Mouse (Mus musculus): ENCODE data around the gene Gm13695. TPM values are rescaled to one million over a fixed set of nuclear protein-coding genes. Genes with fewer than 3 reads are reported as not detected.
A peak's percentile ranks its signal among the peaks of the same experiment; 100 is the strongest.
"Not testable (repeated sequence)": the region's sequence is repeated elsewhere in the genome, so short reads cannot be mapped to it uniquely, and the experiment has no call there.

The Gm13695 gene
- polyA plus RNA-seq, 1 experiment from 2014 or later, result not detected

DNA sequence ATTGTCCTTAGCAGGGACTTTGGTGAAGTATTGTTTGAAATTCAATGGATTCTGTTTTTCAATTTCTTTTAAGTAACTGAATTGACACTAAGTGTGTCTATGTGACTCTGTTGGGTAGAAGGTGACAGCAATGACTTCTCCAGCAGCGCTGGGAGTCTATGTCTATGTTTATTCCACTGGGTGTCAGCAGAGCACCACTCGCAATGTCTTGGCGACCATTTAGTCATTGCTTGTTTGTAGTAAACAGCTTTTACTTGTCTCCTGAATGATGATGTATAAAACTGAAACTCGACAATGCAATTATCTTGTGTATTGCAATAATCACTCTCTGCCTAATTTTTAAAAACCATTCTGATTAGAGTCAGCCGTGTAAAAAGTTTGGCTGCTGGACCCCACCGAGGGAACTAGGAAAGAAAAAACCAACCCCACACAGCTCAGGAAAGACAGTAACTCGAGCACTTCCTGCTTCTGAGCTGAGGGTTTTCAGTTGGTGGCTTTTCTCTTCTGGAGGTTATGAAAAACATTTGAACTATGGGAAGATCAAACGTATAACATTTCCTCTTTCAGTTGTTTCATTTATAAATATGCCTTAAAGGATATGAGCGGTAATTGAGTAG, 26.6 kb downstream of the Gm13695 start:
- not testable (repeated sequence) for H3K27me3 ChIP-seq; H3K4me3 ChIP-seq (replicated peaks); H3K4me1 ChIP-seq (replicated peaks); H3K9ac ChIP-seq; H3K27ac ChIP-seq (replicated peaks); H3K36me3 ChIP-seq (replicated peaks); H3K9me3 ChIP-seq (replicated peaks)
- ATAC-seq (ENCODE audit: insufficient read depth), result peak; percentile 28; the same call in 1 of the 2 replicates
- H3K4me2 ChIP-seq, result 0 out of 2 replicates have a peak overlapping the region, but pooled peaks have one; percentile 20
- WGBS (ENCODE audit: insufficient replicate concordance), result 13% methylated on average over 8 of the region's 9 CpGs

GRCm38 (mm10) chr2:83994526-83994925, 27.4 kb downstream of the Gm13695 start:
- not testable (repeated sequence) for H3K27me3 ChIP-seq; ATAC-seq (ENCODE audit: insufficient read depth)
- WGBS (ENCODE audit: insufficient replicate concordance), result 45% methylated on average over 2 of the region's 3 CpGs

GRCm38 (mm10) chr2:84008913-84009312, 41.8 kb downstream of the Gm13695 start:
- WGBS (ENCODE audit: insufficient replicate concordance), result 43% methylated on average over 1 of the region's 1 CpGs
- no peaks in the 10 kb centered on the region for H3K27me3 ChIP-seq
- ATAC-seq (ENCODE audit: insufficient read depth), result no peak

More at GRCm38 (mm10) chr2:83994526-83994925, 27.4 kb downstream of the Gm13695 start:
- H3K9ac ChIP-seq; H3K4me1 ChIP-seq (replicated peaks); H3K27ac ChIP-seq (replicated peaks); H3K9me3 ChIP-seq (replicated peaks); H3K4me2 ChIP-seq; H3K36me3 ChIP-seq (replicated peaks); H3K4me3 ChIP-seq (replicated peaks): not testable (repeated sequence)

GRCm38 (mm10) chr2:84009818-84010217, 42.7 kb downstream of the Gm13695 start:
- Histone ChIP-seq H3K27me3 (no peaks in the 10 kb centered on the region), H3K4me2 (no peak overlapping the region), H3K9ac (no peak overlapping the region), H3K9me3 (replicated peaks) (no peaks in the 10 kb centered on the region), H3K4me1 (replicated peaks) (0 out of 2 replicates have a peak, but pooled peaks cover 7% of the 10 kb centered on the region), H3K36me3 (replicated peaks) (no peaks in the 10 kb centered on the region), H3K27ac (replicated peaks) (no peak overlapping the region), H3K4me3 (replicated peaks) (no peak overlapping the region)
- WGBS (ENCODE audit: insufficient replicate concordance), result 16% methylated on average over 3 of the region's 3 CpGs
- no peak for ATAC-seq (ENCODE audit: insufficient read depth)

More at GRCm38 (mm10) chr2:84008913-84009312, 41.8 kb downstream of the Gm13695 start:
- Histone ChIP-seq H3K4me3 (replicated peaks) (no peak overlapping the region), H3K4me1 (replicated peaks) (0 out of 2 replicates have a peak, but pooled peaks cover 7% of the 10 kb centered on the region), H3K36me3 (replicated peaks) (no peaks in the 10 kb centered on the region), H3K9ac (no peak overlapping the region), H3K27ac (replicated peaks) (no peak overlapping the region), H3K4me2 (no peak overlapping the region), H3K9me3 (replicated peaks) (no peaks in the 10 kb centered on the region)

- H3K4me2 ChIP-seq, result no peak overlapping the region
- H3K9me3 ChIP-seq (replicated peaks), result no peaks in the 10 kb centered on the region
- H3K36me3 ChIP-seq (replicated peaks), result no peaks in the 10 kb centered on the region
- H3K27ac ChIP-seq (replicated peaks), result no peak overlapping the region
- 54% methylated on average over 6 of the region's 6 CpGs for WGBS (ENCODE audit: insufficient replicate concordance)
- H3K4me1 ChIP-seq (replicated peaks), result peaks cover 16% of the 10 kb centered on the region
- no peak overlapping the region for H3K4me3 ChIP-seq (replicated peaks)
- no peak overlapping the region for H3K9ac ChIP-seq
- no peak for ATAC-seq (ENCODE audit: insufficient read depth)
- H3K27me3 ChIP-seq, result no peaks in the 10 kb centered on the region
Observed at GRCm38 (mm10) chr2:84014572-84014971, 47.5 kb downstream of the Gm13695 start.

GRCm38 (mm10) chr2:84016291-84016690, 49.2 kb downstream of the Gm13695 start:
- H3K9me3 ChIP-seq (replicated peaks); H3K4me2 ChIP-seq; H3K4me3 ChIP-seq (replicated peaks); H3K27ac ChIP-seq (replicated peaks); H3K27me3 ChIP-seq; H3K36me3 ChIP-seq (replicated peaks); H3K9ac ChIP-seq; ATAC-seq (ENCODE audit: insufficient read depth): not testable (repeated sequence)
- H3K4me1 ChIP-seq (replicated peaks), result peaks cover 14% of the 10 kb centered on the region
- WGBS (ENCODE audit: insufficient replicate concordance), result 68% methylated on average over 5 of the region's 5 CpGs

DNA sequence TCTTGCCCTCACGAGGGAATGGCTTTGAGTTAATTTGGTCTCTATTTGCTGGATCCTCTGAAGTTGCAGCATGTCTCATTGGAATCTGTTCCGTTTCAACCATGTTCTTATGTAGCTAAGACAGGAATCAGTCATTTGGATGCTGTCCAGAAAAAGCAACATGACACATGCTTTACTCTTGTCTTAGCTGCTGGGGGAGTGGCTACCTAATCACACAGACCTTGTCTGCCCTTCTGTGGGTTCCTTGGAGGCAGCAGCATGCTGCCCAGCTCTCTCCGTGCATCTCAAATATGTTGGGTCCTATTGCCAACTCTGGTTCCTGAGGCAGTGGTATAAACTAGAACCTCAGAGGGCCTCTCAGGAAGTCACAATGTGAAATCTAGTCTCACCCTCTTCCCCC, 51.2 kb downstream of the Gm13695 start:
- H3K4me2 ChIP-seq, result no peak overlapping the region
- no peak for ATAC-seq (ENCODE audit: insufficient read depth)
- no peak overlapping the region for H3K27ac ChIP-seq (replicated peaks)
- no peaks in the 10 kb centered on the region for H3K27me3 ChIP-seq
- H3K4me3 ChIP-seq (replicated peaks), result no peak overlapping the region
- peaks cover 14% of the 10 kb centered on the region for H3K4me1 ChIP-seq (replicated peaks)
- no peaks in the 10 kb centered on the region for H3K36me3 ChIP-seq (replicated peaks)
- H3K9ac ChIP-seq, result no peak overlapping the region
- no peaks in the 10 kb centered on the region for H3K9me3 ChIP-seq (replicated peaks)
- 39% methylated on average over 3 of the region's 3 CpGs for WGBS (ENCODE audit: insufficient replicate concordance)

Other genes starting within 250 kb of the Gm13695 start
- gene Itgav, start 242.9 kb upstream of the Gm13695 start, polyA plus RNA-seq (2015; fragmentation: Nextera tagmentation; extraction: Ambion mirVana), result 10.7 and 12.4 TPM in 2 replicates
- gene Fam171b, start 154.7 kb upstream of the Gm13695 start, polyA plus RNA-seq (2015; fragmentation: Nextera tagmentation; extraction: Ambion mirVana), result 0.25 and 0.44 TPM in 2 replicates
- gene Zswim2, start 26.1 kb upstream of the Gm13695 start, polyA plus RNA-seq (2015; fragmentation: Nextera tagmentation; extraction: Ambion mirVana), result not detected in 2 replicates
- not detected in 2 replicates for gene Gm13698, start 11.6 kb upstream of the Gm13695 start, polyA plus RNA-seq (2015; fragmentation: Nextera tagmentation; extraction: Ambion mirVana)
- gene Gm13693, start 5.8 kb upstream of the Gm13695 start, polyA plus RNA-seq (2015; fragmentation: Nextera tagmentation; extraction: Ambion mirVana), result not detected in 2 replicates
- not detected in 2 replicates for gene Gm13696, start 5.8 kb downstream of the Gm13695 start, polyA plus RNA-seq (2015; fragmentation: Nextera tagmentation; extraction: Ambion mirVana)
- gene Gm13694, start 11.6 kb downstream of the Gm13695 start, polyA plus RNA-seq (2015; fragmentation: Nextera tagmentation; extraction: Ambion mirVana), result not detected in 2 replicates
- not detected in 2 replicates for gene Gm13697, start 17.4 kb downstream of the Gm13695 start, polyA plus RNA-seq (2015; fragmentation: Nextera tagmentation; extraction: Ambion mirVana)
- gene Gm13691, start 23.2 kb downstream of the Gm13695 start, polyA plus RNA-seq (2015; fragmentation: Nextera tagmentation; extraction: Ambion mirVana), result not detected in 2 replicates